Mouse (Mus musculus) MEL (cell line): ENCODE data around the gene Myh7. TPM values are rescaled to one million over a fixed set of nuclear protein-coding genes. Genes with fewer than 3 reads are reported as not detected.

ENCODE experiments used
- DNase-seq: peaks from one replicate; pipeline ENCODE4 v3.0.0; 2011; ENCODE audit warnings: low read depth, low spot score
- H3K27ac ChIP-seq: 2 replicates; pipeline ENCODE4 v1.5.1; 2012; ENCODE audit warnings: low read depth, mild to moderate bottlenecking, control low read depth, low read length, moderate library complexity; ENCODE audit not compliant: control insufficient read depth
- H3K27me3 ChIP-seq, 2 experiments: fragments of 150-350 bp in 1 of 2; sonication (generic) in 1 of 2; 2 replicates each; pipeline ENCODE4 v1.6.1; 2012; ENCODE audit warnings: low read length in 2 of 2, mild to moderate bottlenecking in 2 of 2, improper control_type of control experiment in 1 of 2, moderate library complexity in 1 of 2; ENCODE audit not compliant: insufficient read depth in 2 of 2, control insufficient read depth in 1 of 2
- H3K36me3 ChIP-seq, 2 experiments: 2 replicates each; pipeline ENCODE4 v1.6.1; 2012 to 2014; ENCODE audit warnings: low read length in 2 of 2, improper control_type of control experiment in 1 of 2, inconsistent platforms in 1 of 2, mild to moderate bottlenecking in 1 of 2; ENCODE audit not compliant: insufficient read depth in 2 of 2, control insufficient read depth in 1 of 2
- H3K4me1 ChIP-seq, 2 experiments: fragments of 150-350 bp in 1 of 2; sonication (generic) in 1 of 2; 2 replicates each; pipeline ENCODE4 v1.6.1; 2012; ENCODE audit warnings: low read length in 2 of 2, improper control_type of control experiment in 1 of 2, mild to moderate bottlenecking in 1 of 2; ENCODE audit not compliant: insufficient read depth in 2 of 2, control insufficient read depth in 1 of 2
- H3K4me3 ChIP-seq, 2 experiments: fragments of 150-350 bp in 1 of 2; sonication (generic) in 1 of 2; 2 replicates each; pipeline ENCODE4 v1.5.1; 2012; ENCODE audit warnings: low read depth in 2 of 2, low read length in 2 of 2, mild to moderate bottlenecking in 2 of 2, moderate library complexity in 2 of 2, control low read depth in 1 of 2, improper control_type of control experiment in 1 of 2; ENCODE audit not compliant: control insufficient read depth in 1 of 2, insufficient read depth in 1 of 2
- H3K79me2 ChIP-seq: 2 replicates; pipeline ENCODE4 v1.6.1; 2012; ENCODE audit warnings: mild to moderate bottlenecking, low read length, moderate library complexity; ENCODE audit not compliant: control insufficient read depth, poor library complexity, insufficient read depth
- H3K9ac ChIP-seq: 2 replicates; pipeline ENCODE4 v1.6.1; 2012; ENCODE audit warnings: low read depth, mild to moderate bottlenecking, control low read depth, low read length, moderate library complexity; ENCODE audit not compliant: control insufficient read depth, poor library complexity, severe bottlenecking
- H3K9me3 ChIP-seq: fragments of 150-350 bp; sonication (generic); replicated peaks from 2 replicates; pipeline ENCODE4 v1.6.1; 2012; ENCODE audit warnings: mild to moderate bottlenecking, low read length, improper control_type of control experiment, moderate library complexity; ENCODE audit not compliant: insufficient read depth
- CTCF ChIP-seq, 3 experiments: IDR thresholded peaks in 2 of 3; conservative IDR thresholded peaks in 1 of 3; 2 replicates each; pipeline ENCODE4 v1.5.1; 2011 to 2012; ENCODE audit warnings: low read length in 3 of 3, low read depth in 2 of 3, mild to moderate bottlenecking in 2 of 3, improper control_type of control experiment in 1 of 3, inconsistent platforms in 1 of 3, mixed read lengths in 1 of 3, moderate library complexity in 1 of 3; ENCODE audit not compliant: control insufficient read depth in 1 of 3, insufficient read depth in 1 of 3, poor library complexity in 1 of 3, severe bottlenecking in 1 of 3
- ELF1 ChIP-seq: IDR thresholded peaks from 2 replicates; pipeline ENCODE4 v1.6.1; 2014; ENCODE audit warnings: low read depth, mild to moderate bottlenecking, inconsistent platforms, low read length, improper control_type of control experiment, moderate library complexity
- MAFK ChIP-seq: IDR thresholded peaks from 2 replicates; pipeline ENCODE4 v1.6.1; 2011; ENCODE audit warnings: low read depth, mild to moderate bottlenecking, low read length, improper control_type of control experiment, borderline replicate concordance
- MAZ ChIP-seq: IDR thresholded peaks from 2 replicates; pipeline ENCODE4 v1.6.1; 2012; ENCODE audit warnings: low read depth, mild to moderate bottlenecking, inconsistent platforms, low read length, improper control_type of control experiment
- MXI1 ChIP-seq: IDR thresholded peaks from 2 replicates; pipeline ENCODE4 v1.6.1; 2011; ENCODE audit warnings: mild to moderate bottlenecking, low read depth, low read length, improper control_type of control experiment
- MYC ChIP-seq: IDR thresholded peaks from 2 replicates; pipeline ENCODE4 v1.6.1; 2011; ENCODE audit warnings: low read depth, mild to moderate bottlenecking, low read length, improper control_type of control experiment, moderate library complexity
- POLR2AphosphoS2 ChIP-seq: IDR thresholded peaks from 2 replicates; pipeline ENCODE4 v1.6.1; 2011; ENCODE audit warnings: low read length, improper control_type of control experiment
- RAD21 ChIP-seq: IDR thresholded peaks from 2 replicates; pipeline ENCODE4 v1.6.1; 2011; ENCODE audit warnings: mild to moderate bottlenecking, low read depth, low read length, improper control_type of control experiment
- SMC3 ChIP-seq: IDR thresholded peaks from 2 replicates; pipeline ENCODE4 v1.6.1; 2011; ENCODE audit warnings: low read depth, low read length, improper control_type of control experiment
- ZNF384 ChIP-seq: IDR thresholded peaks from 2 replicates; pipeline ENCODE4 v1.6.1; 2012; ENCODE audit warnings: low read depth, mild to moderate bottlenecking, inconsistent platforms, low read length, improper control_type of control experiment
- polyA plus RNA-seq, 2 experiments: library from polyadenylated mRNA; stranded (reverse) in 1 of 2; unstranded in 1 of 2; fragments of >175 nt in 1 of 2; fragments of >200 nt in 1 of 2; gene quantifications; 2 replicates each; pipeline versions ENCODE4 v1.2.1 to v1.2.4; 2012; ENCODE audit warnings: low replicate concordance in 2 of 2, low read depth in 1 of 2; ENCODE audit not compliant: insufficient read length in 2 of 2, insufficient read depth in 1 of 2, missing spikeins in 1 of 2
- total RNA-seq: library from RNA; depleted of rRNA; stranded (reverse); fragments of 300-350 nt; gene quantifications from 2 replicates; pipeline ENCODE4 v1.2.3, GENCODE M21; 2012

The Myh7 gene
- total and polyA plus RNA-seq, 3 experiments: not detected

DNA sequence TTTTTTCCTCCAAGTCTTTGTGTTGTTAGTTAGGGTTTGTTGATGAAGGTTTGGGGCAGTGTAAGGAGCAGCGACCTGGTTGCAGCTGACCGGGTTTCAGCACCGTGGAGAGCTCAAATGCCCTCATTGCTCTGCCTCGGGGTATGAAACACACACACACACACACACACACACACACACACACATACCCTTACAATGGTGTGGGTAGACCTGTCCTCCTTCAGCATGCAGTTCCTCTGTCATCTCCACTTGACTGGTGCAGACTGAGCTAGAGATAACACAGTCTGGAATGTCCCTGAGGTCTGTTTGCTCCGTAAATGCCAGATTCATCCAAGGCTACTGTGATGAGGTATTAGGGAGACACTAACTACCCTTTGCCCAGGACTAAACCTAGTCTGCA lies 32.8 kb upstream of the Myh7 start:
- Histone ChIP-seq H3K36me3 (peaks cover 2 to 8% of the 10 kb centered on the region in 2 experiments; a peak in 3 of 4 replicates), H3K79me2 (no peaks in the 10 kb centered on the region), H3K27me3 (no peaks in the 10 kb centered on the region), H3K4me1 (peaks cover 2 to 7% of the 10 kb centered on the region in 2 experiments; a peak in 3 of 4 replicates), H3K9ac (no peak overlapping the region), H3K27ac (no peak overlapping the region), H3K9me3 (no peaks in the 10 kb centered on the region), H3K4me3 (no peak overlapping the region)
- no peak for DNase-seq
- TF ChIP-seq SMC3: no peak

DNA sequence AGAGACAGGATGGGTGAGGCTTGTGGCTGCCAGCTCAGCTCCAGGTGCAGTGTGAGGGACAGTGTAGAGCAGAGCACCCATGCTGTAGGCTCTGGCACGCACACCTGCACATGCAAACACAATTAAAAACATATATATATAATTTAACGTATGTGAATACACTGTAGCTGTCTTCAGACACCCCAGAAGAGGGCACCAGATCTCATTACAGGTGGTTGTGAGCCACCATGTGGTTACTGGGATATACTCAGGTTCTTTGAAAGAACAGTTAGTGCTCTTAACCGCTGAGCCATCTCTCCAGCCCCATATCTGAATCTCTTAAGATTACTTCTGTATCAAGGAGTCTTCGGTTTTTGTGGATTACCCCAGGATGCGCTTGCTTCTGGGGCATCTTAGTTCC lies 31.1 kb upstream of the Myh7 start:
- H3K9ac ChIP-seq: no peak overlapping the region
- peaks cover 2 to 8% of the 10 kb centered on the region in 2 experiments; a peak in 3 of 4 replicates for H3K36me3 ChIP-seq
- TF ChIP-seq POLR2AphosphoS2 (no peak), MYC (no peak), MAFK (no peak), CTCF (IDR thresholded peaks at IDR 0.05 in 2 of 3, conservative IDR thresholded peaks at IDR 0.05 in 1 of 3; ENCODE audit: control insufficient read depth in 1 of 3, insufficient read depth in 1 of 3, low read depth in 2 of 3, low read length in 3 of 3, poor library complexity in 1 of 3, severe bottlenecking in 1 of 3) (peak in 1 of 3 experiments; percentile 42; a peak in 2 of 6 replicates), ELF1 (no peak)
- no peak for DNase-seq
- no peaks in the 10 kb centered on the region for H3K9me3 ChIP-seq
- H3K4me1 ChIP-seq: peaks cover 2 to 7% of the 10 kb centered on the region in 2 experiments; a peak in 3 of 4 replicates
- H3K4me3 ChIP-seq: no peak overlapping the region
- no peaks in the 10 kb centered on the region for H3K79me2 ChIP-seq
- no peak overlapping the region for H3K27ac ChIP-seq
- no peaks in the 10 kb centered on the region for H3K27me3 ChIP-seq

DNA sequence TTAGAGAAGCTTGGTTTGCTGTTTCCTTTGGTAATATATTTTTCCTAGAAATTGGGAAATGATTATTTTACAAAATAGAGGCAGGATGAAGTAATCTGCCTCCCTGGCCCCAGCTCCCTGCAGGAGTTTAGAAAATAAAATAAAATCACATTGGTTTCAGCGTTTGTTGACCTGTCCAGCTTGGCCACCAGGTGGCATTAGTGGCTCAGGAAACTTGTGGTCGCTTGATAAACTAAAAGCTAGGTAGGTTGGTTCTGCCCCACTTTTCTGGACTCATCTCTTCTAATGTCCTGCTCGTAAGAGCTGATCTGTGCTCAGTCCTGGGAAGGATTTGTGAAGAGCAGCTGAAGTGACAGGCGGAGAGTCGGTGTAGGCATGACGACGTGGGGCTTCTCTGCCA lies 29.8 kb upstream of the Myh7 start:
- Histone ChIP-seq H3K79me2 (no peaks in the 10 kb centered on the region), H3K9ac (no peak overlapping the region), H3K4me3 (no peak overlapping the region), H3K27me3 (no peaks in the 10 kb centered on the region), H3K36me3 (peaks cover 6 to 8% of the 10 kb centered on the region in 2 experiments), H3K9me3 (no peaks in the 10 kb centered on the region), H3K27ac (no peak overlapping the region), H3K4me1 (peaks cover under 1 to 7% of the 10 kb centered on the region in 2 experiments; a peak in 3 of 4 replicates)
- DNase-seq: peak; percentile 67
- TF ChIP-seq ELF1 (no peak), ZNF384 (peak; percentile 69; the same call in 1 of the 2 replicates), CTCF (IDR thresholded peaks at IDR 0.05 in 2 of 3, conservative IDR thresholded peaks at IDR 0.05 in 1 of 3; ENCODE audit: control insufficient read depth in 1 of 3, insufficient read depth in 1 of 3, low read depth in 2 of 3, low read length in 3 of 3, poor library complexity in 1 of 3, severe bottlenecking in 1 of 3) (peak; percentile 19 to 61 (median 58); a peak in 4 of 6 replicates), SMC3 (peak; percentile 56), RAD21 (peak; percentile 50)

DNA sequence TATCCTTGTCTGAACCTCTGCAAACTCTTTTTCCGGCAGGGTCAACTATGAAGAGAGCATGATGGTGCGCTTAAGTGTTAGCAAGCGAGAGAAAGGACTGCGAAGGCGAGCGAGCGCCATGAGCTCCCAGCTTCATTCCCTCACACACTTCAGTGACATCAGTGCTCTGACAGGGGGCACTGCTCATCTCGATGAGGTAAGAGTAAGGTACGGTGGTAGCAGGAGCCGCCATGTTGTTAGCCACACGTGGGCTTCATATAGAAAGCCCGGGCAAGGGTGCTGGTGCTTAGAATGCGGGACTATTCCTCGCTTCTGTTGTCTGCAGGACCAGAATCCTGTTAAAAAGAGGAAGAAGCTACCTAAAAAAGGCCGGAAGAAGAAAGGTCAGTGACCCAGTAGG lies 28.6 kb upstream of the Myh7 start:
- Histone ChIP-seq H3K27me3 (no peaks in the 10 kb centered on the region), H3K9me3 (no peaks in the 10 kb centered on the region), H3K36me3 (peaks cover 0 to 6% of the 10 kb centered on the region in 2 experiments; a peak in 2 of 4 replicates), H3K4me1 (no peaks in the 10 kb centered on the region), H3K9ac (no peak overlapping the region), H3K27ac (no peak overlapping the region), H3K79me2 (no peaks in the 10 kb centered on the region), H3K4me3 (no peak overlapping the region)
- TF ChIP-seq POLR2AphosphoS2 (no peak), MAZ (no peak), MXI1 (no peak)
- DNase-seq: no peak
